Mouse (Mus musculus) myocyte (in vitro differentiated cells): ENCODE measurements around the gene Slc26a1.

ENCODE experiments used
- E2F4 ChIP-seq: IDR thresholded peaks from one replicate; pipeline ENCODE4 v1.6.1; 2011; ENCODE audit warnings: mild to moderate bottlenecking, control low read depth, moderate library complexity; ENCODE audit not compliant: insufficient read depth
- POLR2AphosphoS2 ChIP-seq: IDR thresholded peaks from one replicate; pipeline ENCODE4 v1.6.1; 2011; ENCODE audit warnings: low read depth, control low read depth; ENCODE audit not compliant: insufficient read length
- TCF3 ChIP-seq: IDR thresholded peaks from one replicate; pipeline ENCODE4 v1.6.1; 2011; ENCODE audit warnings: low read depth, control low read depth; ENCODE audit not compliant: insufficient read length

- TF ChIP-seq TCF3 (no peak), POLR2AphosphoS2 (no peak), E2F4 (no peak)
Observed at GRCm38 (mm10) chr5:108707758-108708157, 32.4 kb upstream of the Slc26a1 start.
